Mouse (Mus musculus): ENCODE data around the gene Cox7a1. TPM values are rescaled to one million over a fixed set of nuclear protein-coding genes. Genes with fewer than 3 reads are reported as not detected.

The Cox7a1 gene
- total RNA-seq, 4 experiments from 2014 or later, result 4.4 to 6.9 (median 5.1) TPM

GRCm38 (mm10) chr7:30220008-30220356 is 36.0 kb downstream of the Cox7a1 start:
- no peak for DNase-seq (ENCODE audit: low spot score in 2 of 2)

- no peak for DNase-seq (ENCODE audit: low spot score in 2 of 2)
Measured at GRCm38 (mm10) chr7:30221433-30221832, 37.5 kb downstream of the Cox7a1 start.

GRCm38 (mm10) chr7:30222205-30222604 is 38.3 kb downstream of the Cox7a1 start:
- no peak for DNase-seq (ENCODE audit: low spot score in 2 of 2)

- no peak for DNase-seq (ENCODE audit: low spot score in 2 of 2)
Measured at GRCm38 (mm10) chr7:30224206-30224605, 40.3 kb downstream of the Cox7a1 start.

GRCm38 (mm10) chr7:30231328-30231668 is 47.4 kb downstream of the Cox7a1 start:
- DNase-seq (ENCODE audit: low spot score in 2 of 2), result no peak

- peak; percentile 99 for DNase-seq (ENCODE audit: low spot score in 2 of 2)
Measured at GRCm38 (mm10) chr7:30231669-30232454, 47.9 kb downstream of the Cox7a1 start, which contains the start of the genes Polr2i and Tbcb. Gene Polr2i, plus strand, starts transcription at chr7:30231948. Gene Tbcb, minus strand, starts transcription at chr7:30232272.

- DNase-seq (ENCODE audit: low spot score in 2 of 2), result peak; percentile 25 to 32
Measured at GRCm38 (mm10) chr7:30232631-30233148, 48.7 kb downstream of the Cox7a1 start.

GRCm38 (mm10) chr7:30233387-30233786 is 49.4 kb downstream of the Cox7a1 start:
- no peak for DNase-seq (ENCODE audit: low spot score in 2 of 2)

- no peak for DNase-seq (ENCODE audit: low spot score in 2 of 2)
Measured at GRCm38 (mm10) chr7:30234276-30234858, 50.4 kb downstream of the Cox7a1 start.

GRCm38 (mm10) chr7:30235091-30235490 is 51.1 kb downstream of the Cox7a1 start:
- no peak for DNase-seq (ENCODE audit: low spot score in 2 of 2)

GRCm38 (mm10) chr7:30235625-30236024 is 51.7 kb downstream of the Cox7a1 start, which contains the start of gene Ovol3:
Gene Ovol3, minus strand, starts transcription at chr7:30235725.
- DNase-seq (ENCODE audit: low spot score in 2 of 2), result no peak

Other genes starting within 250 kb of the Cox7a1 start
- gene Zfp74, start 230.1 kb upstream of the Cox7a1 start, total RNA-seq (2022), result 10 to 100 TPM; 17.2 to 19.9 (median 18.2) TPM
- gene Zfp568, start 200.2 kb upstream of the Cox7a1 start, total RNA-seq (2022), result 1 to 10 TPM; 3.3 to 7.7 (median 4.0) TPM
- gene Zfp14, start 132.8 kb upstream of the Cox7a1 start, total RNA-seq (2022), result 10 to 100 TPM in 1 of 4 experiments, 1 to 10 TPM in 3; 8.5 to 10.3 (median 9.5) TPM
- gene Zfp82, start 111.2 kb upstream of the Cox7a1 start, total RNA-seq (2022), result 1 to 10 TPM; 4.3 to 7.1 (median 5.1) TPM
- not detected for gene Gm26920, start 93.7 kb upstream of the Cox7a1 start, total RNA-seq (2022)
- gene Zfp566, start 93.6 kb upstream of the Cox7a1 start, total RNA-seq (2022), result 10 to 100 TPM in 1 of 4 experiments, 1 to 10 TPM in 3; 5.2 to 10.9 (median 8.0) TPM
- gene Zfp260, start 89.4 kb upstream of the Cox7a1 start, total RNA-seq (2022), result 10 to 100 TPM; 79.6 to 96.9 (median 89.4) TPM
- 10 to 100 TPM; 28.6 to 34.1 (median 31.2) TPM for gene Zfp382, start 62.2 kb upstream of the Cox7a1 start, total RNA-seq (2022)
- gene Zfp146, start 14.4 kb upstream of the Cox7a1 start, total RNA-seq (2022), result 10 to 100 TPM; 49.0 to 54.7 (median 50.3) TPM
- gene Capns1, start 14.7 kb downstream of the Cox7a1 start, total RNA-seq (2022), result 100 to 1,000 TPM; 196 to 240 (median 227) TPM
- gene Polr2i, start 47.8 kb downstream of the Cox7a1 start, total RNA-seq (2022), result 10 to 100 TPM; 49.2 to 52.5 (median 49.3) TPM
- 100 to 1,000 TPM; 110 to 130 (median 118) TPM for gene Tbcb, start 48.1 kb downstream of the Cox7a1 start, total RNA-seq (2022)
- not detected for gene Ovol3, start 51.6 kb downstream of the Cox7a1 start, total RNA-seq (2022)
- gene Thap8, start 96.0 kb downstream of the Cox7a1 start, total RNA-seq (2022), result under 1 TPM in 2 of 4 experiments, not detected in 2; 0.41 to 0.77 TPM
- gene Wdr62, start 96.3 kb downstream of the Cox7a1 start, total RNA-seq (2022), result 1 to 10 TPM; 1.1 to 3.4 (median 2.4) TPM
- gene Clip3, start 107.6 kb downstream of the Cox7a1 start, total RNA-seq (2022), result 100 to 1,000 TPM; 351 to 448 (median 412) TPM
- gene Alkbh6, start 124.6 kb downstream of the Cox7a1 start, total RNA-seq (2022), result 10 to 100 TPM; 52.8 to 69.5 (median 65.3) TPM
- 10 to 100 TPM in 3 of 4 experiments, 1 to 10 TPM in 1; 9.6 to 21.2 (median 15.0) TPM for gene Syne4, start 130.7 kb downstream of the Cox7a1 start, total RNA-seq (2022)
- under 1 TPM; 0.53 to 0.82 (median 0.66) TPM for gene E130208F15Rik, start 137.6 kb downstream of the Cox7a1 start, total RNA-seq (2022)
- gene Sdhaf1, start 139.8 kb downstream of the Cox7a1 start, total RNA-seq (2022), result 1 to 10 TPM; 6.7 to 9.9 (median 8.4) TPM
- gene Lrfn3, start 178.6 kb downstream of the Cox7a1 start, total RNA-seq (2022), result 10 to 100 TPM; 28.2 to 31.6 (median 29.2) TPM
- gene Tyrobp, start 229.6 kb downstream of the Cox7a1 start, total RNA-seq (2022), result 100 to 1,000 TPM in 2 of 4 experiments, 10 to 100 TPM in 2; 24.9 to 572 (median 243) TPM
- 1 to 10 TPM in 3 of 4 experiments, not detected in 1; 1.8 to 3.3 (median 2.3) TPM for gene Hcst, start 235.7 kb downstream of the Cox7a1 start, total RNA-seq (2022)
- 1 to 10 TPM; 2.8 to 4.1 (median 3.2) TPM for gene Nfkbid, start 237.6 kb downstream of the Cox7a1 start, total RNA-seq (2022)

Measured in layer of hippocampus, adult 8-10 months (tissue).